ENCODE assay signal across 8 mouse cellular contexts in the genomic region with DNA sequence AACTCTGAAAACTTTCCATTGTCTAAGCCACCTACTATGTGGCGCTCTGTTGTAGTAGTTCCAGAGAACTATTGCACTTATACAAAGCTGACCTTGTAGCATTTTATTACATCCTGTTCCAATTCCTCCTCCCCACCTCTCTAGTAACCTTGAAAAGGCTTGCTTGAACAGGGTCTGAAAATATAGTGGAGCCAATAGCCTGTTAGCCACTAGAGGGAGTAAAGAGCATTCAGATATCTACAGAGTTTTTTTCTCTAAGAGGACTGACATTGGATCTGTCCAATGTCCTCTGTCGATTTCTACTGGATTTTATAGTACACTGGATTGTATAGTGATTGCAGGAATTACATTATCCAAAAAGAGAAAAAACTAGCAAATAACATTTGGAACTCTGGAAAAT.
A peak's percentile ranks its signal among the peaks of the same experiment; 100 is the strongest.
DNase-seq lines count a peak whose midpoint lies in the region.

No protein-coding gene starts in this region.

- peak; percentile 24 for DNase-seq in embryo, embryonic 10 days (ENCODE audit: low spot score)
- no peak for DNase-seq in embryo, embryonic 9.5 days (ENCODE audit: extremely low spot score)
- peak; percentile 2 for DNase-seq in lung, postnatal 10 days
- DNase-seq in lung, postnatal 4 days, result no peak
- peak; percentile 22 for DNase-seq in embryo, embryonic 11 days
- peak; percentile 74 for DNase-seq in naive thymus-derived CD4-positive, alpha-beta T cell, adult 2 months (ENCODE audit: low read depth)
- DNase-seq in cerebellum, adult 9-11 months, result no peak
- no peak for DNase-seq in spleen, postnatal 14 days (ENCODE audit: low spot score in 2 of 2)

Comparison
In these comparisons a context has a peak if more than half of its experiments do, and no peak if none do; other contexts are left out.
1. DNase-seq: peak in embryo, embryonic 10 days (single experiment), lung, postnatal 10 days (single experiment), embryo, embryonic 11 days (single experiment) and naive thymus-derived CD4-positive, alpha-beta T cell, adult 2 months (single experiment); none in embryo, embryonic 9.5 days (single experiment), lung, postnatal 4 days (0 of 2), cerebellum, adult 9-11 months (single experiment) and spleen, postnatal 14 days (0 of 2).